Mouse (Mus musculus): ENCODE measurements around the gene Inafm2. TPM values are rescaled to one million over a fixed set of nuclear protein-coding genes. Genes with fewer than 3 reads are reported as not detected.

Inafm2 gene
- polyA plus RNA-seq, 1 experiment = 28.5 TPM

DNA sequence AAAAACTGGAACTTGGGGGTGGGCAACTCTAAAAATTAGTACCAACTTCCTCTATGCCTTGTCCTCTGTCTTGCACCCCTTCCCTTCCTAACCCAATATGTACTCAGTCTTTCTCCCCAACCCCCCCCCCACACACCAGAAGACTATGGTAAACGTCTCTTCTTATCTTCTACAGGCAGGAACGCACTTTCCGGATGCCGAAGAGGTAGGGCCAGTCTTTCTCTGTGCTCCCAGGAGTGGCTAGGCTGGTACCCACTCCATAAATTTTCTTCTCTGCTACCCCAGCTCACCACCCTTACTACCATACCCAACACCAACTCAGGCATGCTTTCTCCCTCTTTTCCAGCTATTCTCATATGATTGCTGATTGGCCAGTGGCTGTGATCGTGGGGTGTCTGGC is 41.0 kb downstream of the Inafm2 start:
- no peak for TF ChIP-seq POLR2A (IDR thresholded peaks at IDR 0.05; ENCODE audit: borderline replicate concordance, control insufficient read depth, low read depth, low read length)
- no peak for TF ChIP-seq CTCF (IDR thresholded peaks at IDR 0.05; ENCODE audit: control insufficient read depth, insufficient read depth, low read length)
- H3K4me1 ChIP-seq (ENCODE audit: control insufficient read depth, insufficient read depth, low read length) = peaks cover 2% of the 10 kb centered on the region; the same call in 1 of the 2 replicates
- no peak overlapping the region for H3K27ac ChIP-seq (ENCODE audit: control insufficient read depth, insufficient read depth, low read depth, low read length, poor library complexity)
- 61% methylated on average over 5 of the region's 5 CpGs for WGBS
- H3K4me3 ChIP-seq (replicated peaks; ENCODE audit: control insufficient read depth, low read depth, low read length) = no peak overlapping the region

DNA sequence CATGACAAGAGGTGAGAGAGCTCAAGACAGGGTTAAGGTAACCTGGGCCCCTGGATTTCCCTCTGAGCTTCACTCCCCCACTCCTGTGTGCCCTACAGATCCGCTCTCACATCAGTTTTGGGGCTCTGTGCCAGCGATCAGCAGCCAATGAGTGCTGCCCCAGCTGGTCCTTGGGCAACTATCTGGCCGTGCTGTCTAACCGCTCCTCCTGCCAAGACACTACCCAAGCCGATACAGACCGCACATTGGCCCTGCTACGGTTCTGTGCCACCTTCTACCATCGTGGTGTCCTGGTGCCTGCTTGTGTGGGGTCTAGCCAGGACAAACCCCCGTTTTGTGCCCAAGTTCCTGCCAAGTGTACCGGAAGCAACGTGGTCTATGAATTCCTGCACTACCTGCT is 43.9 kb downstream of the Inafm2 start:
- peaks cover 2% of the 10 kb centered on the region; the same call in 1 of the 2 replicates for H3K4me1 ChIP-seq (ENCODE audit: control insufficient read depth, insufficient read depth, low read length)
- H3K27ac ChIP-seq (ENCODE audit: control insufficient read depth, insufficient read depth, low read depth, low read length, poor library complexity) = no peak overlapping the region
- 74% methylated on average over 11 of the region's 11 CpGs for WGBS
- H3K4me3 ChIP-seq (replicated peaks; ENCODE audit: control insufficient read depth, low read depth, low read length) = no peak overlapping the region
- TF ChIP-seq POLR2A (IDR thresholded peaks at IDR 0.05; ENCODE audit: borderline replicate concordance, control insufficient read depth, low read depth, low read length) = no peak
- no peak for TF ChIP-seq CTCF (IDR thresholded peaks at IDR 0.05; ENCODE audit: control insufficient read depth, insufficient read depth, low read length)

DNA sequence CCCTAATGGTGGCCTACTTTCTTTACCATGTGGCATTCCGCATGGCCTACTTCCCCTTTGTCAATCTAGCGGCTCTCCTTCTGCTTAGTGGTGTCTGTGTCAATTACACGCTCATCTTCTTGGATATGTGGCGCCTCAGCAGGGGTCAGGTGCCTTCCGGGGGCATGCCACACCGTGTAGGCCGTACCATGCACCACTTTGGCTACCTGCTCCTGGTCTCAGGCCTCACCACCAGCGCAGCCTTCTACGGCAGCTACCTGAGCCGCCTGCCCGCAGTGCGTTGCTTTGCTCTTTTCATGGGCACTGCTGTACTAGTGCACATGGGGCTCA is 44.6 kb downstream of the Inafm2 start:
- Histone ChIP-seq H3K4me3 (replicated peaks; ENCODE audit: control insufficient read depth, low read depth, low read length) (no peak overlapping the region), H3K27ac (ENCODE audit: control insufficient read depth, insufficient read depth, low read depth, low read length, poor library complexity) (no peak overlapping the region), H3K4me1 (ENCODE audit: control insufficient read depth, insufficient read depth, low read length) (peaks cover 2% of the 10 kb centered on the region; the same call in 1 of the 2 replicates)
- WGBS = 76% methylated on average over 12 of the region's 12 CpGs
- TF ChIP-seq POLR2A (IDR thresholded peaks at IDR 0.05; ENCODE audit: borderline replicate concordance, control insufficient read depth, low read depth, low read length) = no peak

DNA sequence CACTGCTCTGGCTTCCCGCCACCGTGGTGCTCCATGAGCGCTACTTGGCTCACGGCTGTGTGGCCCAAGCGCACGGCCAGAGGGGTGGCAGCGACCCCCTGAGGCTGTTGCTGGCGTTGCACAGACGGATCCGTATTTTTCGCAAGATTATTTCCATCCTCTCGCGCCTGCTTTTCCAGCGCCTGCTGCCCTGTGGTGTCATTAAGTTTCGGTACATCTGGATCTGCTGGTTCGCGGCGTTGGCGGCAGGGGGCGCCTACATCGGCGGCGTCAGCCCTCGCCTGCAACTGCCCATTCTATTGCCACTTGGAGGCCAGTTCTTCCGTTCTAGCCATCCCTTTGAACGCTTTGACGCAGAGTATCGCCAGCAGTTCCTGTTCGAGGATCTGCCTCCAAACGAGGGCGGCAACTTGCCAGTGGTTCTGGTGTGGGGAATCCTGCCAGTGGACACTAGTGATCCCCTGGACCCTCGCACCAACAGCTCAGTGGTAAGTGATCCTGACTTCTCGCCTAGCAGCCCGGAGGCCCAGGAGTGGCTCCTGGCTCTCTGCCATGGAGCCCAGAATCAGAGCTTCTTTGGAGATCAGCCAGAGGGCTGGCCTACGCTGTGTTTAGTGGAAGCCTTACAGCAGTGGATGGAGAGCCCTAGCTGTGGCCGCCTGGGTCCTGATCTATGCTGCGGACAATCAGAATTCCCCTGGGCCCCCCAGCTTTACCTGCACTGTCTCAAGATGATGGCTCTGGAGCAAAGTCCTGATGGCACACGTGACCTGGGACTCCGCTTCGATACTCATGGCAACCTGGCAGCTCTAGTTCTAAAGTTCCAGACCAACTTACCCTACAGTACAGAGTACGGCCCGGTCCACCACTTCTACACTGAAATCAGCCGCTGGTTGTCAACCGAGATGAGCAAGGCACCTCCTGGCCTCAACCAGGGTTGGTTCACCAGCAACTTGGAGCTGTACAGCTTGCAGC is 45.3 kb downstream of the Inafm2 start:
- 37% methylated on average over 44 of the region's 44 CpGs for whole genome bisulfite sequencing
- Histone ChIP-seq H3K27ac (ENCODE audit: control insufficient read depth, insufficient read depth, low read depth, low read length, poor library complexity) (no peak overlapping the region; the same call in 1 of the 2 replicates), H3K4me3 (replicated peaks; ENCODE audit: control insufficient read depth, low read depth, low read length) (no peak overlapping the region), H3K4me1 (ENCODE audit: control insufficient read depth, insufficient read depth, low read length) (peaks cover 2% of the 10 kb centered on the region; the same call in 1 of the 2 replicates)
- peak; percentile 62; the same call in 1 of the 2 replicates for TF ChIP-seq CTCF (IDR thresholded peaks at IDR 0.05; ENCODE audit: control insufficient read depth, insufficient read depth, low read length)
- TF ChIP-seq POLR2A (IDR thresholded peaks at IDR 0.05; ENCODE audit: borderline replicate concordance, control insufficient read depth, low read depth, low read length) = no peak

DNA sequence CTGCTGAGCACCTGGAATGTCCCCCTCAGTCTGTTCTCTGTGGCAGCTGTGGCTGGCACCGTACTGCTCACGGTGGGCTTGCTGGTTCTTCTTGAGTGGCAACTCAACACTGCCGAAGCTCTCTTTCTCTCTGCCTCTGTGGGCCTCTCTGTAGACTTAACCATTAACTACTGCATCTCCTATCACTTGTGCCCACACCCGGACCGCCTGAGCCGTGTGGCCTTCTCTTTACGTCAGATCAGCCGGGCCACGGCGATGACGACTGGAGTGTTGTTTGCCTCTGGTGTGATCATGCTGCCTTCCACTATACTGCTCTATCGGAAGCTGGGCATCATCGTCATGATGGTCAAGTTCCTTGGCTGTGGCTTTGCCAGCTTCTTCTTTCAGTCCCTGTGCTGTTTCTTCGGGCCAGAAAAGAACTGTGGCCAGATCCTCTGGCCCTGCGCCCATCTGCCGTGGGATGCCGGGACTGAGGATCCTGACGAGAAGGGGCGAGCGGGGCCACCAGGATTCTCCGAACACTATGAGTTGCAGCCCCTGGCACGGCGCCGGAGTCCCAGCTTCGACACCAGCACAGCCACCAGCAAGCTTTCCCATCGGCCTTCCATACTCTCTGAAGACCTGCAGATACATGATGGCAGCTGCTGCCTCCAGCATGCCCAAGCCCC is 46.2 kb downstream of the Inafm2 start:
- no peak overlapping the region for H3K4me3 ChIP-seq (replicated peaks; ENCODE audit: control insufficient read depth, low read depth, low read length)
- 93% methylated on average over 26 of the region's 26 CpGs for WGBS
- TF ChIP-seq POLR2A (IDR thresholded peaks at IDR 0.05; ENCODE audit: borderline replicate concordance, control insufficient read depth, low read depth, low read length) (no peak), CTCF (IDR thresholded peaks at IDR 0.05; ENCODE audit: control insufficient read depth, insufficient read depth, low read length) (no peak)
- no peak overlapping the region for H3K27ac ChIP-seq (ENCODE audit: control insufficient read depth, insufficient read depth, low read depth, low read length, poor library complexity)
- H3K4me1 ChIP-seq (ENCODE audit: control insufficient read depth, insufficient read depth, low read length) = peaks cover 2% of the 10 kb centered on the region; the same call in 1 of the 2 replicates

DNA sequence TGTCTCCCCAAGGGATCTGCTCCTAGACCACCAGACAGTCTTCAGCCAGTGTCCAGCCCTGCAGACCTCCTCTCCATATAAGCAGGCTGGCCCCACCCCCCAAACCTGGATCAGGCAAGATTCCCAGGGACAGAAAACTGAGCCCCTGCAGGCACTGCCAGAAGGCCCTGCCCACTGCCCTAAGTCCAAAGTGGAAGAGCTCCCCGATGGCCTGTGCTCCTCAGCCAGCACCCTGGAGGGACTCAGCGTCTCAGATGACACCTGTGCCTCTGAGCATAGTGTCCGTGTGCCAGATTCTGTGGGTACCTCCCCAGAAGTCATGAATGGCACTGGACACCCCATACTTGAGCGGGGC is 46.7 kb downstream of the Inafm2 start:
- 84% methylated on average over 4 of the region's 4 CpGs for WGBS
- no peak overlapping the region for H3K27ac ChIP-seq (ENCODE audit: control insufficient read depth, insufficient read depth, low read depth, low read length, poor library complexity)

DNA sequence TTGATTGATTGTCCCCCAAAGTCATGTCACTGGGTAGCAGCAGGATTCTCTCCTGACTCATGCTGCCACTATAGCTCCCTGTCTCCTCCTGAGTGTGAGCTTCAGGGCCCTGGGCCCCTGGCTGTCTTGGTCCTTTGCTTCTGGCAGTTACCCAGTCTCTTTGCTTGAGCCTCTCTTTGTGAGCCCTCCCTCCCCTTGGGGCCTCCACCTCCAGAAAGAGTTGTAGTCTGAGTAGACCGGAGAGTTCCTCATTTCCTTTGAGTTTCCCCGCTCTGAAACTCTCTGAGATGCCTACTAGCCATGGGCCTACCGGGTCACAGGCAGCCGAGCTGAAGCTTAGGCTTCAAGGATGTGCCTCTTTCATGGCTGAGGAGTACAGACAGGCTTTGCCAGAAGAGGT is 48.1 kb downstream of the Inafm2 start:
- WGBS = 17% methylated on average over 4 of the region's 4 CpGs
- Histone ChIP-seq H3K27ac (ENCODE audit: control insufficient read depth, insufficient read depth, low read depth, low read length, poor library complexity) (no peak overlapping the region), H3K4me3 (replicated peaks; ENCODE audit: control insufficient read depth, low read depth, low read length) (no peak overlapping the region), H3K4me1 (ENCODE audit: control insufficient read depth, insufficient read depth, low read length) (peaks cover 2% of the 10 kb centered on the region; the same call in 1 of the 2 replicates)
- TF ChIP-seq POLR2A (IDR thresholded peaks at IDR 0.05; ENCODE audit: borderline replicate concordance, control insufficient read depth, low read depth, low read length) = no peak
- no peak for TF ChIP-seq CTCF (IDR thresholded peaks at IDR 0.05; ENCODE audit: control insufficient read depth, insufficient read depth, low read length)

More for the DNA sequence above, 46.7 kb downstream of the Inafm2 start:
- no peak overlapping the region for H3K4me3 ChIP-seq (replicated peaks; ENCODE audit: control insufficient read depth, low read depth, low read length)
- peaks cover 2% of the 10 kb centered on the region; the same call in 1 of the 2 replicates for H3K4me1 ChIP-seq (ENCODE audit: control insufficient read depth, insufficient read depth, low read length)
- TF ChIP-seq POLR2A (IDR thresholded peaks at IDR 0.05; ENCODE audit: borderline replicate concordance, control insufficient read depth, low read depth, low read length) (no peak), CTCF (IDR thresholded peaks at IDR 0.05; ENCODE audit: control insufficient read depth, insufficient read depth, low read length) (no peak)

Other genes with a start within 250 kb of the Inafm2 start
- gene Bmf, start 196.1 kb upstream of the Inafm2 start, polyA plus RNA-seq (2011; ENCODE audit: insufficient read depth, insufficient read length, low replicate concordance, missing spikeins) = 7.3 and 8.8 TPM in 2 replicates
- gene Bub1b, start 147.5 kb upstream of the Inafm2 start, polyA plus RNA-seq (2011; ENCODE audit: insufficient read depth, insufficient read length, low replicate concordance, missing spikeins) = 35.3 and 44.1 TPM in 2 replicates
- gene Pak6, start 82.5 kb upstream of the Inafm2 start, polyA plus RNA-seq (2011; ENCODE audit: insufficient read depth, insufficient read length, low replicate concordance, missing spikeins) = not detected in 2 replicates
- gene Ankrd63, start 41.8 kb upstream of the Inafm2 start, polyA plus RNA-seq (2011; ENCODE audit: insufficient read depth, insufficient read length, low replicate concordance, missing spikeins) = 0.92 TPM in 1 of 2 replicates, not detected in the other
- 33.7 and 84.6 TPM in 2 replicates for gene Plcb2, start 17.3 kb upstream of the Inafm2 start, polyA plus RNA-seq (2011; ENCODE audit: insufficient read depth, insufficient read length, low replicate concordance, missing spikeins)
- gene Ccdc9b, start 16.9 kb downstream of the Inafm2 start, polyA plus RNA-seq (2011; ENCODE audit: insufficient read depth, insufficient read length, low replicate concordance, missing spikeins) = 2.2 and 3.5 TPM in 2 replicates
- gene Phgr1, start 27.0 kb downstream of the Inafm2 start, polyA plus RNA-seq (2011; ENCODE audit: insufficient read depth, insufficient read length, low replicate concordance, missing spikeins) = not detected in 2 replicates
- not detected in 2 replicates for gene Disp2, start 34.0 kb downstream of the Inafm2 start, polyA plus RNA-seq (2011; ENCODE audit: insufficient read depth, insufficient read length, low replicate concordance, missing spikeins)
- gene Knstrn, start 68.2 kb downstream of the Inafm2 start, polyA plus RNA-seq (2011; ENCODE audit: insufficient read depth, insufficient read length, low replicate concordance, missing spikeins) = 101 and 133 TPM in 2 replicates
- 16.0 and 19.9 TPM in 2 replicates for gene Ivd, start 116.2 kb downstream of the Inafm2 start, polyA plus RNA-seq (2011; ENCODE audit: insufficient read depth, insufficient read length, low replicate concordance, missing spikeins)
- 6.6 and 8.7 TPM in 2 replicates for gene Bahd1, start 154.6 kb downstream of the Inafm2 start, polyA plus RNA-seq (2011; ENCODE audit: insufficient read depth, insufficient read length, low replicate concordance, missing spikeins)
- gene Chst14, start 180.7 kb downstream of the Inafm2 start, polyA plus RNA-seq (2011; ENCODE audit: insufficient read depth, insufficient read length, low replicate concordance, missing spikeins) = 1.1 and 2.3 TPM in 2 replicates